Mouse (Mus musculus): ENCODE data around the gene Sez6l2. TPM values are rescaled to one million over a fixed set of nuclear protein-coding genes. Genes with fewer than 3 reads are reported as not detected.

Gene Sez6l2
- total RNA-seq, 2 experiments from 2014 or later: 0.45 TPM; not detected in 1

DNA sequence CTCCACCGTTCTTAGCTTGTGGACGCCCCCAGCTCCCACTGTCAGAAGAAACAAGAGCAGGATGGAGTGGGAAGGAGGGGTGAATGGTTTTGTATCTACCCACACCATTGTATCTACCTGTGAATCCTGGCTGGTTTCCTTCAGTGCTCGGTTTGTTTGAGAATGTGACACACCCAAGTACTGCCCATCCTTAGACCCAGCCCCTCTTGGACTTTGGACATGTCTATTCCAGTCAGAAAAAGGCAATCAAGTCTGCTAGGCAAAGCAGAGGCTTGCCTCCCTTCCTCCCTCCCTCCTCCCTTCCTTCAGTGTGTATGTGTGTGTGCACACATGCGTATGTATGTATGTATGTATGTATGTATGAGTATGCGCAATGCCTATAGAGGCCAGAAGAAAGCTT lies 53.3 kb downstream of the Sez6l2 start:
- no peak for ATAC-seq (replicated peaks; ENCODE audit: low FRiP score, poor library complexity, severe bottlenecking)

DNA sequence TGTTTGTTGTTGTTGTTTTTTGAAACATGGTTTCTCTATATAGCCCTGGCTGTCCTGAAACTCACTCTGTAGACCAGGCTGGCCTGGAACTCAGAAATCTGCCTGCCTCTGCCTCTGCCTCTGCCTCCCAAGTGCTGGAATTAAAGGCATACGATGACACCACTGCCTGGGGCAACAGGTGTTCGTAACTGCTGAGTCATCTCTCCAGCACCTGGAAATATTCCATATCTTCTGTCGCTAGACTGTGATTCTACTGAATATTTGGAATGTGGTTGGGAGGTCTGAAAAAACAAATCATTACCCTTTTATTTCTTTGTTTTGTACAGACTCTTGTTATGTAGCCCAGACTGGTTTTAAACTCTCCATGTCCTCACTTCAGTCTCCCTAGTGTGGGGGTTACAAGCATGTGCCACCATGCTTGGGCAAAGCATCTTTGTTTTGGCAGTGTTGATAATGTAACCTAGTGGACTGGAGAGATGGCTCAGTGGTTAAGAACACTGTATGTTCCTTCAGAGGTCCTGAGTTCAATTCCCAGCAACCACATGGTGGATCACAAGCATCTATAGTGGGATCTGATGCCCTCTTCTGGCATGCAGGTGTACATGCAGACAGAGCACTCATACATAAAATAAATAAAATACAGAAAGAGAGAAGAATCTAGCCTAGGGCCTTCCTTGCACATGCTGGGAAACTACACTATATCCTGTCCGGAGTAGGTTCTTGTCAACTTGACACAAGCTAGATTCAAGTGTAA lies 53.9 kb downstream of the Sez6l2 start:
- ATAC-seq (replicated peaks; ENCODE audit: low FRiP score, poor library complexity, severe bottlenecking): no peak

DNA sequence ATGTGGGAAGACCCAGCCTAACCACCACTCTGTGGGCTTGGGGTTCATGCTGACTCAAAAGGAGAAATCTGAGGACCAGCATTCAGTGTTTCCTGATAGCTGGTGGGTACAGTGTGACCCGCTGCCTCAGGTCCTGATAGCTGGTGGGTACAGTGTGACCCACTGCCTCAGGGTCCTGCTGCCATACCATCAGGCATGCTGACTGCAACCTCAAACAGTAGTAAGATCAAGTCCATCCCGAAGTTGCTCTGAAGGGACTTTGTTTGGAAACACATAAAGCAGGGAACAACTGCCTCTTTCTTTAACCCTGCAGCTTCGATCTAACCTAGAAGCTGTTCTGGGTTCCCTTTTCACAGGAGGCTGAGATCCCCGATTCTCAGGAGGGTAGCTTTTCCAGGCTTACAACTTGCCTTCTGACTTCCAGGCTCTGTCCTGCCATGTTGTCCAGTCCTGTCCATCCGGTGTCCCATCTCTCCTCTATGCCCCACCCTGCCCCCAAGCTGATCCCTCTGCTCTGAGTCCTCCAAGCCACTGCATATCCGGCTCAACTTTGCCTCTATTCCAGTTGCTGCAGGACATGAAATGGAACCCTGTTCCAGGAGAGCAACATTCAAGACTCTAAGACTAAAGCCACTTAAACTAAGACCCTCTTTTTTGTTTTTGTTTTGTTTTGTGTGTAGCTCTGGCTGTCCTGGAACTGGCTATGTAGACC lies 57.1 kb downstream of the Sez6l2 start:
- ATAC-seq (replicated peaks; ENCODE audit: low FRiP score, poor library complexity, severe bottlenecking): no peak

DNA sequence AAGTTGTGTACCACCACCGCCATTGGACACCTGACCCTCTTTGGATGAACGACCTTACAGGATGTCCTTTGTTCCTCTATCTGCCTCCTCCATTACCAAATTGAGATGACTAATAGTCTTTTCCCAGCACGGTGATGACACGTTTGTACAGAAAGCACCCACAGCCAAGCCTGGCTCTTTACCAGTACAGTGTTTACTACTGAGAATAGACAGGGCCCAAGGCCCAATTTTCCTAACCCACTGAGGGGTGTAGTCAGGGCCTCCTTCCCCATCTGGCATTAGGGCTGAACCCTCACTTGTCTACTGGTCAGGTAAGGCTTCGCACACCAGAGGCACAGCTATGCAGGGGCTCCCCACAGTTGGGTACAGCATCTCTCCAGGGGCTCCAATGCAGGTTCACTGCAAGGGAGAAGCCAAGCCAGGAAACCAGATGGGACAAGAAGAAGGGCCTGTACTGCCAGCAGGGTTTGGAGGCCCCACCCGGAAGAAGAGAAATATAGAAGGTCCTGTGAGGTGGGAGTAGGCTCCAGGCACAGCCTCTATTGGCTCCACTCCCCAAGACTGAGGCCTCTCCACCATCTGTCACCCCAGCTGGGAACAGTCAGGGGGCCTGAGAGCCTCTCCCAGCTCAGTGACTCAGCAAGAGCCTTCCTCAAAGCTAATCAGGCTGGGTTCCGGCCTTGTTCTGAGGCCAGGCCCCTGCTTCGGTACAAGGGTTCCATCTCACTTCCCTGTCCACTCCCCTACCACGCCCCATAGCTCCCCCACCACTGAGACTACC lies 58.1 kb downstream of the Sez6l2 start:
- ATAC-seq (replicated peaks; ENCODE audit: low FRiP score, poor library complexity, severe bottlenecking): peak; percentile 60

DNA sequence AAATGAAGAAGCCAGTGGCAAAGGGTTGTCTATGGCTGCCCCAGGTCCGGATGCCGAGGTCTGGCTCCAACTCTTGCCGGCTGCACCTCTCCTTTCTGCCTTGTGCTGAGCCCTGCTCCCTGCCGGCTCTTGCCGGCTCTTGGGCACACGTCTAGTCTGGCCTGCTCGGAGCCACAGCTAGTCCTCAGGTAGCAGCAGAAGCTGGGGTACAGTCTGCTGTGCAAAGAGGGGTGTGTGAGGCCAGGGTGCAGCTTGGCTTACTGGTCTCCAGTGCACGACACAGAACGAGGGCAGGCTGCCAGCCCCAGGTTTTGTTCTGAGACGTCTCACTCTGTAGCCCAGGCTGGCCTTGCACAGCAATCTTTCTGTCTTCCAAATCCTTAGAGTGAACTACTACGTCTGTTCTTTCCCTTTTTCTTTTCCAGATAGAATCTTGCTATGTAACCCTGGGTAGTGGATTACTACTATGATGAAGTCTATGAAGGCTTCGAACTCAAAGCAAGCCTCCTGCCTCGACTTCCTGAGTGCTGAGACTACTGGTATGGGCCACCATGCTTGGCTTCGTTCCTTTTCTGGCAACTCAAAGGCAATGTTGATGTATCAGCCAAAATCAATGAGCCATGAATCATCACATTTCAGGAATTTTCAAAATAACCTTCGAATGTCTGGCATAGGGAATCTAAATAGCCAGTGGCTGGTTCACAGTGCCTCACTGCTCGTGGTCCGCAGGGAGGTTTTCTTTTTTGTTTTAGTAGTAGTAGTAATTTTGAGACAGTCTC lies 59.1 kb downstream of the Sez6l2 start:
- ATAC-seq (replicated peaks; ENCODE audit: low FRiP score, poor library complexity, severe bottlenecking): no peak

DNA sequence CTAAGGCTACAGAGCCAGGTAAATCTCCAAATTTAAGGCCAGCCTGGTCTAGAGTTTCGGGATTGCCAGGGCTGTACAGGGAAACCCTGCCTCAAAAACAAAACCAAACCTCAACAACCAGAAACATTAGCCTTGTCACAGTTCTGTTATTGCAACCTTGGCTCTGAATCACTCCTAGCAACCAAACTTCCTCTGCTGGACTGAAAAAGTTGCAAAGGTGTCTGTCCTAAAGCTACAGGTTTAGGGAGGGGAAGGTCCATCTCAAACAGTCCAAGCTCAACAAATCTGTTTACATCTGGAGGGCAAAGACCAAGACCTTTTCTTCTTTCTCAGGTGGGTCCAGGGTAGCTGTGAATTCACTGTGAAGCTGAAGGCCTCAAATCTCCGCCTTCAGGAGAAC lies 60.7 kb downstream of the Sez6l2 start:
- no peak for ATAC-seq (replicated peaks; ENCODE audit: low FRiP score, poor library complexity, severe bottlenecking)

DNA sequence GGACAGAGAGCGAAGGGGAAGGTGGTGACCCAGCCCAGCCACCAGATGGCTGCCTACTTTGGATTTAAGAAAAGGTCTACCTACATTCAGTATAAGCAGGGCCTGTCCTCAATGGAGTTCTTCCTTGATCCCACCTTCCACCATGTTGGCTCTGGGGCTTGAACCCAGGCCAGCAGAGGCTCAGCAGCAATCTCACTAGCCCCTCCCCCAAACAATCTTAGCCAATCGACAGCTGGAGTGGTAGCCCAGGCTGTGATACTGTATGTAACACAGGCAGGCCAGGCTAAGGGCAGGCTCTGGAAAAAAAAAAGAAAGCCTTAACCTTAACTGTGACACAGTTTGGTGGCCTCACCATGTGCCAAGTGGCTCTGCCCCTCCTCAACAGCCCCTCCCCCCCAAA lies 61.4 kb downstream of the Sez6l2 start:
- no peak for ATAC-seq (replicated peaks; ENCODE audit: low FRiP score, poor library complexity, severe bottlenecking)

DNA sequence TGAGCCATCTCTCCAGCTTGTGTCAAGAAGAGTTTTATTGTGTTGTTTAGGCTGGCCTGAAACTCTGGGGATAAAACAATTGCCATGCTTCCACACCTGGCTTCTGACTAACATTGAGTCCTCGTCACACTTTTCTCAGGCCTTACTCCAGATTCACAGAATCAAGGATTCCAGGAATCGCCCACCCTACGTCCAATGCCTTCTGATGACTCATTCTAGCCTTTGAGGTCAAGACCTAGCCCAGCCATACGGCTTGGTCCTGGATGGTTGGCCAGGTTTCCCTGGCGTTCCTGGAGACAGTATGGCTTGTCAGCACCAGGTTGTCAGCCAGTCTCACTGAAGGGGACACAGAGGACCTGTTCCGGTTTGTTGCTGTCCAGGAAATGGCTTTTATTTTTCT lies 62.0 kb downstream of the Sez6l2 start:
- no peak for ATAC-seq (replicated peaks; ENCODE audit: low FRiP score, poor library complexity, severe bottlenecking)

DNA sequence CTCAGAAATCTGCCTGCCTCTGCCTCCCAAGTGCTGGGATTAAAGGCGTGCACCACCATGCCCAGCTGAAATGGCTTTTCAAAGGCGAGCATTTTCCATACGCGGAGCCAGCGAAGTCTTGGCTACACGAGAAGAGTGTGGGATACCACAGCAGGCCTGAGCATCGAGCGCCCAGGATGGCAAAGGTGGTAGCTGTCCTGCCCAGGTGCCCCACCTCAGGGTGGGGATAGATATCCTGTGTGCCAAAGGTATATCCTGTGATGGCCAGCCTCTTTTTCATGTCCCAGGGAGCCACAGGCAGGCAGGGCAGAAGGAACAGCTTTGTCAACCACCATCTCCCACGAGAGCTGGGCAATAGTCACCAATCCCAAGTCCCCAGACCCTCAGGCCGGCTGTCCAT lies 62.5 kb downstream of the Sez6l2 start:
- ATAC-seq (replicated peaks; ENCODE audit: low FRiP score, poor library complexity, severe bottlenecking): no peak

DNA sequence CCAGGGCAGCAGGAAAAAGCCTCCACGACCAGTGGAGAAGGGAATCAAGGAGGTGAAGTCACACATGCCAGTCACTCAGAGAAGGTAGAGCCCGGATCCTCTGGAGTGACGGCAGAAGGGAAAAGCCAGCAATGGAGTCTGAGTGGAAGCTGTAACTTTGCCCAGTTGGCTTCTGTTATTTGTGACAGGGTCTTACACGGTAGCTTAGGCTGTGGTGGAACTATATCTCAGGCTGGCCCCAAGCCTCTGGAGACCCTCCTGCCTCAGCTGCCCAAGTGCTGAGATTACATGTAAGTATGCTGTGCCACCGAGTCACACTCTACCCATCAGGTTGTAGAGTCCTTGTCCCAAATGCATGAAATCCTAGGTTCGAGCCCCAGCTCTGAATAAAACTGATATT lies 63.0 kb downstream of the Sez6l2 start:
- no peak for ATAC-seq (replicated peaks; ENCODE audit: low FRiP score, poor library complexity, severe bottlenecking)

DNA sequence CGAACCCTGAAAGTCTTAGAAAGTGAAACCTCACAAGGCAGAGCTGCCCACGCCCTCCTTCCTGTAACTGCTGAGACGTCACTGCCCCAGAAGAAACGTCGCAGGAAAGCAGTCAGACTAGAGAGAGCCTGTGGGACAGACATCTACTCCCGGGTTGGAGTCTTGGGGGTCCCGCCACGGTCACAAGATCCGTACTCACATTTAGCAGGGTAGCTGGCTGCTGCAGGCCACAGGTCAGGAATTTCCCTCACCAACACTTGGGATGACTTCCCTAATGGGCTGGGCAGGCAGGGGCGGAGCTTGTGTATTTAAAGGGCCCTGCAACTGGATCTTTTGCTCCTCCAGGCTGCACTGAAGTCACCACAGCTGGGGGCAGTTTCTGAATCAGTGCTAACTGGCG lies 64.0 kb downstream of the Sez6l2 start, which contains the start of gene Mvp:
Gene Mvp (minus strand): TSS at position 302 of the 400 bp plus-strand sequence.
- ATAC-seq (replicated peaks; ENCODE audit: low FRiP score, poor library complexity, severe bottlenecking): 0 out of 2 replicates have a peak, but pooled peaks have one; percentile 21

DNA sequence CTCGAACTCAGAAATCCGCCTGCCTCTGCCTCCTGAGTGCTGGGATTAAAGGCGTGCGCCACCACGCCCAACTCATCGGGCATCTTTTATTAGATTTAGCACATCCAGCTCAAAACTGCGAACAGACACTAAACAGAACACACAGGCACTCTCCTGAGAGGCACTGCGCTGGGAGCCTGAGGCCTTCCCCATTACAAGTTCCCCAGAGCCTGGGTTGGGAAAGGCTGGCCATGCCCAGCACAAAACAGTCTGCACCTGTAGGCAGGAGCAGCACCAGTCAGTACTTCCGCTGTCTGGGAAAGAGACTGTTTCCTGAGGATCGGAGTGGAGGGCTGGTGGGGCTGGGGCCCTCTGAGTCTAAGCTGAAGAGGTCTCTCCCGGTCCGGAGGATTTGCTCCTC lies 64.6 kb downstream of the Sez6l2 start:
- no peak for ATAC-seq (replicated peaks; ENCODE audit: low FRiP score, poor library complexity, severe bottlenecking)

DNA sequence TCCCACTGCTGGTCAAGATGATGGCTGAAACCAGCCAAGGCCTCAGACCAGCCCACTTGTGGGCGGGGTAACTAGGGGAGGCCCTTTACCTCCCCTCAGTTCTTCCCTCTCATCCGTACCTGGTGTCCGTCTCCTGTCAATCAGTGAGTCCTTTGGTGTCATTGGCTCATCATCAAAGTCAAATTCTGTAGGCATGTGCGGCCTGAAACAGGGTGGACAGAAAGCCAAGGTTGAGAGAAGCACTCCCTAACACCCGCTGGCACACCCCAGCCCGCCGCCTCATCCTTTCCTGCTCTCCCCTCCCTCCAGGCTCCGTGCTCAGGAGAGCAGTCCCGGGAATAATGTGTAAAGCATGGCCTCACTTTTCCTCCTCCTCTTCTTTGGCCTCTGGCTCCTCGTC lies 65.7 kb downstream of the Sez6l2 start:
- peak; percentile 16 for ATAC-seq (replicated peaks; ENCODE audit: low FRiP score, poor library complexity, severe bottlenecking)

DNA sequence TGATC lies 65.9 kb downstream of the Sez6l2 start, which contains the start of gene Pagr1b:
Gene Pagr1b (minus strand): TSS at position 4 of the 5 bp plus-strand sequence.
- ATAC-seq (replicated peaks; ENCODE audit: low FRiP score, poor library complexity, severe bottlenecking): no peak

DNA sequence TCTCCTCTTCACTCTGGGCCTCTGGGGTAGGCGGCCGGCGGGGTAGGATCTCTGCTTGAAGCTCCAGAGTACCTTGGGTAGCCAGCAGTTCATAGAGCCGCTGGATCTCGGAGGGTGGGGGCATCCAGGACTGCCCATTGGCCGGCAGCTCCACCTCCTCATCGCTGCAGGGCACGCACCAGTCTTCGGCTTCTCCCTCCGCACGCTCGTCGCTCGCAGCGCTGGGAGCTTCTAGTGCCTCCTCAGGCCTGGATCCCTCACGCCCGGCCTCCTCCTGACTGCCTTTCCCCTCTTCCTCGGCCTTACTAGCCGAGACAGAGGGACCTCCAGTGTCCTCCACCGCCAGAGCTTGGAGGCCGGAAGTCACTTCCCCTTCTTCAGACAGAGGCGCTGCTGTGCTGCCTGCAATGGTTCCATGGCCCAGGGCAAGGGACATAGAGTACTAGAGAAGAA lies 66.1 kb downstream of the Sez6l2 start:
- peak; percentile 71 for ATAC-seq (replicated peaks; ENCODE audit: low FRiP score, poor library complexity, severe bottlenecking)

DNA sequence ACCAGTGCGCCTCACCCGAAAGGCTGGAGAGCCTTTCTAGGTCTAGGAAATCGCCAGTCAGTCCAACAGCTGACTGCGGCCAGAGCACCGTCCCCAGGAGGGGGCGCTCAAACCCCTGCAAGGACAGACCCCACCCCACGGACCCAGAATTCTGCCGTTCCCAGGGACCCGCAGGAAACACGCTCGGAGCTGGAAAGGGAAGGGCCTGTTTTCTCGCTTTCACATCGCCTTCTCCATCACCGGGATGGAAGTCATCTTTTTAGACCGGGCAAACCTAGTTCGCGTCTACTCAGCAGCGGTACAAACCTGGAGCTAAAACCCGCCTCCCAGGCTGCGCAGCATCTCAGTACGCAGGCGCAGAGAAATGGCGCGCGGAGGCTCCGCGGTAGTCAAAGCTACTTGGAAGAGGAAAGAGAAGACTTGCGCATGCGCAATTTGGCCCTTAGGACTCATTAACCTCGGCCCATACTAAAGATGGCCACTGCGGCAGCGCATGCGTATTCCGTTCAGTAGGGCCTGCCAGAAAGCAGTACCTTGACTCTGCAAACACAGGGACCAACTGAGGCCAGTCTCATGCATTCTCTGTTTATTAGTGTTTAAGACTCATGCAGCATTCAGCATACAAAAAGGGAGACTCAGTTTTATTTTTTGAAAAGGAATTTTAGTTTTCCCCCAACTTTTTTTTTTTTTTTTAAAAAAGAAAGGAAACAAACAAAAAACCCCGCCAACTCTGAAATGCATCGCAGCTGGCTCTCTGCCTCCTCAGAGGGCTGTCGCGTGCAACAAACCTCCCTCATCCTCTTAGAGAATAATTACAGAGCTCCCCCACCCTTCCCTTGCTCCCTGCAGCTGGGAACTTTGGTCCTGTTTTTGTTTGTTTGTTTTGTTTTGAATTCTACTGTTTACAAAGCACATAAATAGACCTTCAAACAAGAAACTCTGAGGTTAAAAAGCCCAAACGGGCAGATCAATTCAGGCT lies 66.9 kb downstream of the Sez6l2 start, which contains the start of gene Pagr1a:
Gene Pagr1a (minus strand): TSS at position 382 of the 979 bp plus-strand sequence.
- peak; percentile 75 for ATAC-seq (replicated peaks; ENCODE audit: low FRiP score, poor library complexity, severe bottlenecking)

DNA sequence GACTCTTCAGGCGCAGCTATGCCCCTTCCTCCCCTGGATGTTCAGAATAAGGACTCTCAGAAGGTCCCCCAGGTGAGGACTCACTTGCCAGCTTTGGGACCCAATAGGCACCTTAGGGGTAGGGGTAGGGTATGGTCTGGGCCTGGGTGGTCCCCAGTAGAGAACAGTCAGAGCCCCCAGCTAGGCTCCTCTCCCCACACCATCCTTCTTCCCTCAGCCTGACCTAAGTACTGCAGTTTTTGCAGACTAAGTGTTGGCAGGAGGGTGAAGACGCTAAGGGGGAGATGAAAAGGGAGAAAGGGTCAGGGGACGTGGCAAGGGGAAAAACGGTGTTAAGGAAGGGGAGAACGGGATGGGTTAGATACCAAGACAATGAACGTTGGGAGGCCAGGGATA lies 67.6 kb downstream of the Sez6l2 start:
- no peak for ATAC-seq (replicated peaks; ENCODE audit: low FRiP score, poor library complexity, severe bottlenecking)

DNA sequence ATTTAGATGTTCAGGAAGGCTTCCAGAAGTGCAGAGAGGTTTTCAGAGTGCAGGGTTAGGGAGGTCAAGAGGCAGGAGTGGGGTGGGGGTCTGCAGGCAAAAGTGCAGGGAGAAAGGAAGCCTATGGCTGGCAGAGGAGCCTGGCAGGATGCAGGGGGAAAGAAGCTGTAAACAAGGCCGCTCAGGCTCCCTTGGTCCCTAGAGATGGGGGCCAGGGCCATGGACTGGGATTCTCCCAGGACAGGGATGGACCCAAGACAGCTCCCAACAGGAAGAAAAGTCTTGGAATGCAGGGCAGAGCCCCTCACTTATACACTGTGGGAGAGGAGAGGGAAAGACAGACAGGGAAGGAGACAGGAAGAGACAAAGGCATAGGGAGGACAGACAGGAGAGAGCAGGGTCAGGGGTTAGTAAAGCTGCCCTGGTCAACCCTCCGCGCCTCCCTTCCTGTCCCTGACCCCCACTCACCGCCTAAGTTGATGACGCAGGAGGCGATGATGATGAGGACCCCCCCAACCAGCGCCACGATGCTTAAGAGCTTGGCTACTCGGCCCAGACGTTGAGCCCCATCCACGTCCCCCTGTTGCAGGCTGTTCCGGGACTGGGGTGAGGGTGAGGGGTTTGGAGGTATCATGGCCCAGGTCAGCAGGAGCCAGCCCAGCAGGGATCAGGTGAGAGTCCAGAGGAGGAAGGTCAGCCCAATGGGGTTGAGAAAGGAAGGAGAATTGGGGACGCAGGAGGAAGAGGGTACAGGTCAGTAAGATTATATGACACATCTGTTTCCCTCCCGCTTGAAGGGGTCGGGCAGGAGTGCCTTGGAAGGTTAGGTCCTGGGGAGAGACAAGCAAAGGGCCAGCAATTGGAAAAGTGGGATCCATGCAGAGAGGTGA lies 68.3 kb downstream of the Sez6l2 start:
- no peak for ATAC-seq (replicated peaks; ENCODE audit: low FRiP score, poor library complexity, severe bottlenecking)
